Comparison of ENCODE assay signal across 29 mouse cellular contexts in the genomic region with DNA sequence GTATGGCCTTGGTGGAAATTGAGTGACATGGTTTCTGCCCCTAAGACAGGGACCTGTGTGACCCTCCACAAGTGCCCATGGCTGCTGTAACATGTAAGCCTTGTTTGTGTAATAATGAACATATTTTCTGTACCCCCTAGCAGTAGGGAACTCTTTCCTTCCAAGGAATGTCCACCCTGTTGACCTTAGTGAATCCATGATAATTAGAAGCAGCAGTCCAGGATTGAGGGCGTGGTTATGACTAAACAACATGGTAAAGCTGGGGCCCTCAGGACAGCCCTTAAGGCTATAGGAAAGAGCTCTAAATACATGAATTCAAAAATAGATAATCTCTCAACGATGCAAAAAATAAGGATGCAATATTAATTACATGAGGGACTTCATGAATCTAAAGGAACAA. TPM values are rescaled to one million over a fixed set of nuclear protein-coding genes. Genes with fewer than 3 reads are reported as not detected.
"Had no signal": no experiment of that assay in that cellular context is flagged by ENCODE, and none has a peak within 500 bp of the region (broad histone marks: within the 10 kb centered on the region; RNA-seq: fewer than 3 reads in every experiment).

No protein-coding gene starts in this region.

- H3K4me1 ChIP-seq: heart, embryonic 10.5 days; heart, embryonic 12.5 days; hindbrain, embryonic 10.5 days; hindbrain, embryonic 12.5 days; intestine, embryonic 15.5 days; limb, embryonic 12.5 days; liver, embryonic 12.5 days had no signal

- DNase-seq: gastrocnemius, adult 2 months; gastrocnemius, postnatal 10 days; gastrocnemius, postnatal 25 days; heart, adult 18-20 months; heart, postnatal 10 days; heart, postnatal 4 days; kidney, adult 18-20 months; kidney, adult 8-10 months; kidney, postnatal 10 days; kidney, postnatal 25 days; kidney, postnatal 4 days had no signal

- H3K27me3 ChIP-seq: heart, embryonic 12.5 days; hindbrain, embryonic 12.5 days; intestine, embryonic 15.5 days; limb, embryonic 12.5 days; liver, embryonic 12.5 days had no signal

- H3K4me3 ChIP-seq: gastrocnemius, adult 2 months; heart, embryonic 10.5 days; heart, embryonic 12.5 days; hindbrain, embryonic 10.5 days; hindbrain, embryonic 12.5 days; intestine, embryonic 15.5 days; left cerebral cortex, adult 2 months; limb, embryonic 10.5 days; limb, embryonic 12.5 days; liver, embryonic 12.5 days had no signal

- H3K9me3 ChIP-seq: heart, embryonic 10.5 days; heart, embryonic 12.5 days; hindbrain, embryonic 10.5 days; hindbrain, embryonic 12.5 days; intestine, embryonic 15.5 days; limb, embryonic 10.5 days; limb, embryonic 12.5 days; liver, embryonic 12.5 days had no signal

- H3K9ac ChIP-seq: heart, embryonic 12.5 days; hindbrain, embryonic 12.5 days; hindbrain, embryonic 14.5 days; intestine, embryonic 15.5 days; limb, embryonic 12.5 days; liver, embryonic 12.5 days; liver, embryonic 14.5 days had no signal

- H3K36me3 ChIP-seq: heart, embryonic 10.5 days; heart, embryonic 12.5 days; hindbrain, embryonic 10.5 days; hindbrain, embryonic 12.5 days; intestine, embryonic 15.5 days; limb, embryonic 10.5 days; limb, embryonic 12.5 days; liver, embryonic 12.5 days had no signal

- ATAC-seq: hindbrain, embryonic 16.5 days; inflammation-experienced regulatory T-cells, adult 6 months; intestine, embryonic 15.5 days; intestine, postnatal 0 days; liver, embryonic 12.5 days had no signal

- H3K27ac ChIP-seq: gastrocnemius, adult 2 months; heart, embryonic 10.5 days; hindbrain, embryonic 10.5 days; hindbrain, embryonic 12.5 days; hindbrain, embryonic 14.5 days; intestine, embryonic 15.5 days; left cerebral cortex, adult 2 months; limb, embryonic 10.5 days; limb, embryonic 12.5 days; liver, embryonic 12.5 days; liver, embryonic 14.5 days had no signal

- H3K4me2 ChIP-seq: heart, embryonic 12.5 days; hindbrain, embryonic 12.5 days; hindbrain, embryonic 14.5 days; intestine, embryonic 15.5 days; limb, embryonic 12.5 days; liver, embryonic 12.5 days had no signal

RNA-seq across cellular contexts. Expression of a gene that starts 17.0 kb away (rescaled TPM):
- polyA plus RNA-seq: heart, embryonic 14.5 days; inflammation-experienced regulatory T-cells, adult 6 months; intestine, postnatal 0 days; kidney, embryonic 14.5 days; kidney, embryonic 16.5 days; limb, embryonic 10.5 days; liver, adult 2 months; liver, embryonic 12.5 days; liver, embryonic 14.5 days had no signal
